ENCODE assay signal across 9 mouse cellular contexts in the genomic region with DNA sequence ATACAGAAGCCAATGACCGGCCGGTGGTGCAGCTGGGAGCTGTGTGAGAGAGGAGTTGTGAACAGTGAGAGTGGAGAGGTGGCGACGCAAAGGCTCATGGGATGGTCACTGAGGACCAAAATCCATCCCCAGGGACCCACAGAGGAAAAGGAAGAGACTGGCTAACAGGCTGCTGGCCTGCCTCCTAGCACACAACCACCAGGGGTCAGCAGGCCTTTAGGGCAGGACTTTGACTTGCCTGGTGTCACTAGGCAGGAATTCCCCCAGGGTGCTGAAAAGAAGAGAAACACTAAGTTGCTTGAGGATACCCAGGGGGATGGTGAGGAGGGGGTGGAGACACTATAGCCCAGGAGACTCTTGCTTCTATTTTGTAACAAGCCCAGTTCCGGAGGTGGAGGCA. TPM values are rescaled to one million over a fixed set of nuclear protein-coding genes. Genes with fewer than 3 reads are reported as not detected.
DNase-seq lines count a peak whose midpoint lies in the region; ATAC-seq and TF ChIP-seq lines count a peak whose summit lies in the region.
"Had no signal": no experiment of that assay in that cellular context is flagged by ENCODE, and none has a peak within 500 bp of the region (broad histone marks: within the 10 kb centered on the region; RNA-seq: fewer than 3 reads in every experiment).

No protein-coding gene starts in this region.

- no peak overlapping the region for H3K4me2 ChIP-seq in forebrain, postnatal 0 days (ENCODE audit: low read depth)
- no peak overlapping the region for H3K4me2 ChIP-seq in forebrain, embryonic 12.5 days
- no peak overlapping the region for H3K4me2 ChIP-seq in heart, postnatal 0 days (ENCODE audit: low read depth, low read length)
- H3K4me2 ChIP-seq in stomach, postnatal 0 days (replicated peaks; ENCODE audit: low read depth): no peak overlapping the region
- H3K4me2 ChIP-seq: limb, embryonic 12.5 days had no signal

- H3K27ac ChIP-seq in forebrain, postnatal 0 days (ENCODE audit: low read depth, low read length): no peak overlapping the region
- H3K27ac ChIP-seq in forebrain, embryonic 12.5 days: no peak overlapping the region
- no peak overlapping the region for H3K27ac ChIP-seq in heart, postnatal 0 days (ENCODE audit: low read depth)
- H3K27ac ChIP-seq in stomach, postnatal 0 days (replicated peaks): no peak overlapping the region
- H3K27ac ChIP-seq: limb, embryonic 12.5 days had no signal

- ATAC-seq in forebrain, postnatal 0 days: no peak
- no peak for ATAC-seq in forebrain, embryonic 12.5 days (ENCODE audit: low FRiP score)
- peak; percentile 39; the same call in 1 of the 2 replicates for ATAC-seq in heart, postnatal 0 days (ENCODE audit: insufficient read depth, low read depth)
- peak; percentile 37; the same call in 1 of the 2 replicates for ATAC-seq in stomach, postnatal 0 days (ENCODE audit: low FRiP score, low TSS enrichment)

- H3K9me3 ChIP-seq in forebrain, postnatal 0 days (ENCODE audit: low read length): no peaks in the 10 kb centered on the region
- H3K9me3 ChIP-seq in forebrain, embryonic 12.5 days: no peaks in the 10 kb centered on the region
- no peaks in the 10 kb centered on the region for H3K9me3 ChIP-seq in heart, postnatal 0 days (replicated peaks; ENCODE audit: control insufficient read depth, low read length)
- no peaks in the 10 kb centered on the region for H3K9me3 ChIP-seq in stomach, postnatal 0 days (ENCODE audit: control insufficient read depth, low read length)
- H3K9me3 ChIP-seq: limb, embryonic 12.5 days had no signal

- DNase-seq in forebrain, postnatal 0 days: no peak
- peak; percentile 34 to 42 for DNase-seq in B cell, adult 2 months
- DNase-seq in brain, adult 2 months (ENCODE audit: low read depth, low spot score): peak; percentile 51
- DNase-seq in heart, postnatal 0 days (ENCODE audit: low spot score): peak; percentile 29
- DNase-seq in lung, adult 18-20 months: peak; percentile 42 to 46
- peak; percentile 76 for DNase-seq in stomach, postnatal 0 days (ENCODE audit: low spot score)
- DNase-seq in thymus, postnatal 25 days: no peak

- H3K4me3 ChIP-seq in forebrain, postnatal 0 days (ENCODE audit: low read depth, low read length): no peak overlapping the region
- H3K4me3 ChIP-seq in forebrain, embryonic 12.5 days (replicated peaks): no peak overlapping the region
- H3K4me3 ChIP-seq in heart, postnatal 0 days (ENCODE audit: low read depth, low read length): no peak overlapping the region
- no peak overlapping the region for H3K4me3 ChIP-seq in stomach, postnatal 0 days (ENCODE audit: low read depth, low read length)
- H3K4me3 ChIP-seq: limb, embryonic 12.5 days had no signal

- WGBS in forebrain, postnatal 0 days: 31% methylated on average over 5 of the region's 5 CpGs
- WGBS in forebrain, embryonic 12.5 days: 14% methylated on average over 5 of the region's 5 CpGs
- WGBS in heart, postnatal 0 days: 38% methylated on average over 5 of the region's 5 CpGs
- WGBS in stomach, postnatal 0 days: 42% methylated on average over 5 of the region's 5 CpGs

- H3K9ac ChIP-seq in forebrain, postnatal 0 days: no peak overlapping the region
- no peak overlapping the region for H3K9ac ChIP-seq in forebrain, embryonic 12.5 days
- H3K9ac ChIP-seq in heart, postnatal 0 days (replicated peaks; ENCODE audit: low read depth, low read length): no peak overlapping the region
- no peak overlapping the region for H3K9ac ChIP-seq in stomach, postnatal 0 days (ENCODE audit: low read length)
- H3K9ac ChIP-seq: limb, embryonic 12.5 days had no signal

- H3K27me3 ChIP-seq in forebrain, postnatal 0 days (ENCODE audit: insufficient read depth, low read length): 0 out of 2 replicates have a peak, but pooled peaks cover 4% of the 10 kb centered on the region
- H3K27me3 ChIP-seq in forebrain, embryonic 12.5 days: peaks cover 47% of the 10 kb centered on the region
- H3K27me3 ChIP-seq in heart, postnatal 0 days (ENCODE audit: control insufficient read depth, insufficient read depth, low read length): peaks cover 13% of the 10 kb centered on the region; the same call in 1 of the 2 replicates
- no peaks in the 10 kb centered on the region for H3K27me3 ChIP-seq in stomach, postnatal 0 days (ENCODE audit: control insufficient read depth, insufficient read depth, low read length)

- H3K4me1 ChIP-seq in forebrain, postnatal 0 days (ENCODE audit: insufficient read depth): peaks cover 4% of the 10 kb centered on the region; the same call in 1 of the 2 replicates
- peaks cover 13% of the 10 kb centered on the region for H3K4me1 ChIP-seq in forebrain, embryonic 12.5 days
- peaks cover 9% of the 10 kb centered on the region; the same call in 1 of the 2 replicates for H3K4me1 ChIP-seq in heart, postnatal 0 days (ENCODE audit: control insufficient read depth, insufficient read depth)
- H3K4me1 ChIP-seq in stomach, postnatal 0 days (replicated peaks; ENCODE audit: control insufficient read depth, insufficient read depth): 0 out of 2 replicates have a peak, but pooled peaks cover 3% of the 10 kb centered on the region

- H3K36me3 ChIP-seq in forebrain, postnatal 0 days (ENCODE audit: insufficient read depth): peaks cover 45% of the 10 kb centered on the region
- peaks cover 47% of the 10 kb centered on the region for H3K36me3 ChIP-seq in forebrain, embryonic 12.5 days (replicated peaks)
- peaks cover 45% of the 10 kb centered on the region for H3K36me3 ChIP-seq in heart, postnatal 0 days (replicated peaks; ENCODE audit: control insufficient read depth, insufficient read depth, low read length)
- H3K36me3 ChIP-seq in stomach, postnatal 0 days (ENCODE audit: control insufficient read depth, insufficient read depth, low read length): peaks cover 30% of the 10 kb centered on the region

- peak; percentile 64 for TF ChIP-seq CTCF in forebrain, postnatal 0 days (IDR thresholded peaks at IDR 0.05; ENCODE audit: low read depth)
- TF ChIP-seq CTCF in heart, postnatal 0 days (IDR thresholded peaks at IDR 0.05; ENCODE audit: low read depth): peak; percentile 71
- peak; percentile 82 for TF ChIP-seq CTCF in stomach, postnatal 0 days (IDR thresholded peaks at IDR 0.05; ENCODE audit: low read depth)

- no peak for TF ChIP-seq EP300 in heart, postnatal 0 days (IDR thresholded peaks at IDR 0.05; ENCODE audit: low read depth)
- TF ChIP-seq EP300 in stomach, postnatal 0 days (optimal IDR thresholded peaks at IDR 0.05): no peak

RNA-seq across cellular contexts. Expression of gene Snx22, which starts 2.0 kb away (rescaled TPM):
- 4.0 and 5.8 TPM in 2 replicates for total RNA-seq in forebrain, postnatal 0 days (2014; rRNA removed)
- 7.3 and 7.5 TPM in 2 replicates for polyA plus RNA-seq in forebrain, postnatal 0 days (2015; fragmentation: Nextera tagmentation; extraction: Ambion mirVana)
- polyA plus RNA-seq in forebrain, embryonic 12.5 days (2016; fragmentation: Nextera tagmentation; extraction: Ambion mirVana): 3.3 and 4.0 TPM in 2 replicates
- 3.0 TPM in 1 of 2 replicates, not detected in the other for total RNA-seq in heart, postnatal 0 days (2014; rRNA removed; ENCODE audit: low replicate concordance)
- 0.74 and 0.98 TPM in 2 replicates for polyA plus RNA-seq in heart, postnatal 0 days (2015; fragmentation: Nextera tagmentation; extraction: Ambion mirVana)
- 1.5 TPM in 2 replicates for polyA plus RNA-seq in stomach, postnatal 0 days (2015; fragmentation: Nextera tagmentation; extraction: Ambion mirVana)

RNA-seq across cellular contexts. Expression of gene Ppib, which starts 7.5 kb away (rescaled TPM):
- 297 and 350 TPM in 2 replicates for total RNA-seq in forebrain, postnatal 0 days (2014; rRNA removed)
- 350 and 413 TPM in 2 replicates for polyA plus RNA-seq in forebrain, postnatal 0 days (2015; fragmentation: Nextera tagmentation; extraction: Ambion mirVana)
- 339 and 361 TPM in 2 replicates for polyA plus RNA-seq in forebrain, embryonic 12.5 days (2016; fragmentation: Nextera tagmentation; extraction: Ambion mirVana)
- total RNA-seq in heart, postnatal 0 days (2014; rRNA removed; ENCODE audit: low replicate concordance): 261 and 277 TPM in 2 replicates
- 310 and 323 TPM in 2 replicates for polyA plus RNA-seq in heart, postnatal 0 days (2015; fragmentation: Nextera tagmentation; extraction: Ambion mirVana)
- polyA plus RNA-seq in stomach, postnatal 0 days (2015; fragmentation: Nextera tagmentation; extraction: Ambion mirVana): 827 and 843 TPM in 2 replicates

RNA-seq across cellular contexts. Expression of gene Snx1, which starts 58.8 kb away (rescaled TPM):
- 59.8 and 66.9 TPM in 2 replicates for total RNA-seq in forebrain, postnatal 0 days (2014; rRNA removed)
- 42.8 and 51.5 TPM in 2 replicates for polyA plus RNA-seq in forebrain, postnatal 0 days (2015; fragmentation: Nextera tagmentation; extraction: Ambion mirVana)
- 130 and 135 TPM in 2 replicates for polyA plus RNA-seq in forebrain, embryonic 12.5 days (2016; fragmentation: Nextera tagmentation; extraction: Ambion mirVana)
- 38.0 and 63.4 TPM in 2 replicates for total RNA-seq in heart, postnatal 0 days (2014; rRNA removed; ENCODE audit: low replicate concordance)
- polyA plus RNA-seq in heart, postnatal 0 days (2015; fragmentation: Nextera tagmentation; extraction: Ambion mirVana): 44.6 and 47.3 TPM in 2 replicates
- 77.5 and 77.6 TPM in 2 replicates for polyA plus RNA-seq in stomach, postnatal 0 days (2015; fragmentation: Nextera tagmentation; extraction: Ambion mirVana)

RNA-seq across cellular contexts. Expression of gene Ciao2a, which starts 58.9 kb away (rescaled TPM):
- 33.0 and 46.2 TPM in 2 replicates for total RNA-seq in forebrain, postnatal 0 days (2014; rRNA removed)
- 60.7 and 67.7 TPM in 2 replicates for polyA plus RNA-seq in forebrain, postnatal 0 days (2015; fragmentation: Nextera tagmentation; extraction: Ambion mirVana)
- 122 and 139 TPM in 2 replicates for polyA plus RNA-seq in forebrain, embryonic 12.5 days (2016; fragmentation: Nextera tagmentation; extraction: Ambion mirVana)
- 74.2 and 81.6 TPM in 2 replicates for total RNA-seq in heart, postnatal 0 days (2014; rRNA removed; ENCODE audit: low replicate concordance)
- 154 and 162 TPM in 2 replicates for polyA plus RNA-seq in heart, postnatal 0 days (2015; fragmentation: Nextera tagmentation; extraction: Ambion mirVana)
- 131 and 138 TPM in 2 replicates for polyA plus RNA-seq in stomach, postnatal 0 days (2015; fragmentation: Nextera tagmentation; extraction: Ambion mirVana)

Comparison
In these comparisons a context has a peak if more than half of its experiments do, and no peak if none do; other contexts are left out.
1. ATAC-seq: peak in heart, postnatal 0 days (single experiment) and stomach, postnatal 0 days (single experiment); none in forebrain, postnatal 0 days (single experiment) and forebrain, embryonic 12.5 days (single experiment).
2. DNase-seq: peak in B cell, adult 2 months (2 of 2), brain, adult 2 months (single experiment), heart, postnatal 0 days (single experiment), lung, adult 18-20 months (2 of 2) and stomach, postnatal 0 days (single experiment); none in forebrain, postnatal 0 days (single experiment) and thymus, postnatal 25 days (single experiment).
3. Peak in every context shown above with its lines, with median percentiles within 50 percentile points of each other: CTCF ChIP-seq.